Mouse (Mus musculus) limb, embryonic 11.5 days (tissue): ENCODE measurements at regions not wholly inside any gene's neighbourhood (a gene's known extent, or its start where the extent isn't known, plus 50 kb on each side); places are given as distances from the start of the nearest gene placed in this dataset.

ENCODE experiments used
- ATAC-seq: fragments of 200-750 bp; cut with Nextera tagmentation; 2 replicates; pipeline ENCODE4 v1.8.0; 2017; ENCODE audit warnings: low read depth; ENCODE audit not compliant: insufficient number of reproducible peaks, low FRiP score, low TSS enrichment
- DNase-seq: peaks from one replicate; pipeline ENCODE4 v3.0.0-alpha.2; 2015; ENCODE audit warnings: low spot score
- H3K27ac ChIP-seq: fragments of 300-500 bp; sonication (generic); replicated peaks from 2 replicates; pipeline ENCODE4 v1.5.1; 2014; ENCODE audit warnings: low read depth, mild to moderate bottlenecking, low read length
- H3K27me3 ChIP-seq: fragments of 300-500 bp; sonication (generic); 2 replicates; pipeline ENCODE4 v1.6.1; 2014; ENCODE audit warnings: mild to moderate bottlenecking, low read length, mixed read lengths; ENCODE audit not compliant: control insufficient read depth, insufficient read depth
- H3K36me3 ChIP-seq: fragments of 300-500 bp; sonication (generic); 2 replicates; pipeline ENCODE4 v1.6.1; 2014; ENCODE audit warnings: mild to moderate bottlenecking, low read length, moderate library complexity, mixed read lengths; ENCODE audit not compliant: control insufficient read depth, insufficient read depth
- H3K4me1 ChIP-seq: fragments of 300-500 bp; sonication (generic); 2 replicates; pipeline ENCODE4 v1.6.1; 2014; ENCODE audit warnings: low read length, mixed read lengths; ENCODE audit not compliant: control insufficient read depth, insufficient read depth
- H3K4me2 ChIP-seq: fragments of 300-500 bp; sonication (generic); 2 replicates; pipeline ENCODE4 v1.6.1; 2014; ENCODE audit warnings: low read depth, mild to moderate bottlenecking, moderate library complexity; ENCODE audit not compliant: severe bottlenecking
- H3K4me3 ChIP-seq: fragments of 300-500 bp; sonication (generic); 2 replicates; pipeline ENCODE4 v1.5.1; 2014; ENCODE audit warnings: low read depth, low read length
- H3K9ac ChIP-seq: fragments of 300-500 bp; sonication (generic); 2 replicates; pipeline ENCODE4 v1.6.1; 2014; ENCODE audit warnings: mild to moderate bottlenecking, low read length
- H3K9me3 ChIP-seq: fragments of 300-500 bp; sonication (generic); 2 replicates; pipeline ENCODE4 v1.6.1; 2016; ENCODE audit warnings: low read length; ENCODE audit not compliant: control insufficient read depth
- WGBS: fragments of 180-500 bp; shearing (Covaris S2); extraction: QIAGEN DNeasy Blood & Tissue Kit; methylation state at CpG from one replicate; pipeline ENCODE4 v1.1.7; 2014; 5-methylcytosine and 5-hydroxymethylcytosine counted together

DNA sequence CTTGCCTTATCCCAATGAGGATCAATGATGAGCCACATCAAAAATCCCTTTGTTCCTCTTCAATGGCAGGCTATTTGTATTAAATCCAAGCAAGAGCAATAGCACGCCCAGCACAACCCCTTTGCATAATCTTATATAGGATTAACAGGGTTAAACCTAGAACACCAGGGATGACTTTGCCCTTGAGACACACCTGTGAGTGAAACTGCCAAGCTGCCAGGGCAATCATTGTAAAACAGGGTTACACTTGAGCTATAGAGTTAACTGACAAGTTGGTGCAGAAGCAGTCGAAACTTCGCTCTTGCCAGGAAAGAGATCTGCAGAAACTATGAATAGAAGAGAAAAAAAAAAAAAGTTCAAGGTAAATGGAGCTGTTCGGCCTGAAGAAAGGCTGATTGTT is 167.6 kb downstream of the Klf6 start:
- Histone ChIP-seq H3K4me1 (peaks cover 4% of the 10 kb centered on the region; the same call in 1 of the 2 replicates), H3K9me3 (no peaks in the 10 kb centered on the region), H3K4me2 (no peak overlapping the region), H3K27ac (no peak overlapping the region), H3K4me3 (no peak overlapping the region), H3K27me3 (no peaks in the 10 kb centered on the region), H3K9ac (no peak overlapping the region), H3K36me3 (no peaks in the 10 kb centered on the region)
- WGBS, result 64% methylated on average over 4 of the region's 4 CpGs
- DNase-seq (no peak), ATAC-seq (no peak)

DNA sequence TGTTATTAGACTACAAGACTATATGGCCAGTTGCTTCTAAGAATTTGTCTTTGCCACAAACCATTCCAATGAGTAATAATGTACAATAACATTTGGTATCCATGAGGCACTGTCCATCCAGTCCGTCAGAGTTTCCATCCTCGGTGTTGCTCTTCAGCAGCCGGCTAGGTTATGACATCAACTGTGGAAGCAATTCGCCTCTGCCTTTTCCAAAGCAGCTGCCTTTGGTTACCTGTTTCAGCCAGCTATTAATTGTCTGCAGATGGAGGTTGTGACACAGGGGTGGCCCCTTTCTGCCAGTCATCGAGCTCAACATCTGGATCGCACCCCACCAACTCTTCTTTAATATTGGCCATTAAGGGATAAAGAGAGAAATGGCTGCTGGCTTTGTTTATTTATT is 168.2 kb downstream of the Klf6 start:
- no peak overlapping the region for H3K9ac ChIP-seq
- DNase-seq (peak; percentile 67), ATAC-seq (peak; percentile 67; the same call in 1 of the 2 replicates)
- H3K27ac ChIP-seq, result no peak overlapping the region
- WGBS, result 17% methylated on average over 6 of the region's 6 CpGs
- peaks cover 4% of the 10 kb centered on the region; the same call in 1 of the 2 replicates for H3K4me1 ChIP-seq
- H3K36me3 ChIP-seq, result no peaks in the 10 kb centered on the region
- no peaks in the 10 kb centered on the region for H3K27me3 ChIP-seq
- no peaks in the 10 kb centered on the region for H3K9me3 ChIP-seq
- no peak overlapping the region for H3K4me2 ChIP-seq
- no peak overlapping the region for H3K4me3 ChIP-seq

DNA sequence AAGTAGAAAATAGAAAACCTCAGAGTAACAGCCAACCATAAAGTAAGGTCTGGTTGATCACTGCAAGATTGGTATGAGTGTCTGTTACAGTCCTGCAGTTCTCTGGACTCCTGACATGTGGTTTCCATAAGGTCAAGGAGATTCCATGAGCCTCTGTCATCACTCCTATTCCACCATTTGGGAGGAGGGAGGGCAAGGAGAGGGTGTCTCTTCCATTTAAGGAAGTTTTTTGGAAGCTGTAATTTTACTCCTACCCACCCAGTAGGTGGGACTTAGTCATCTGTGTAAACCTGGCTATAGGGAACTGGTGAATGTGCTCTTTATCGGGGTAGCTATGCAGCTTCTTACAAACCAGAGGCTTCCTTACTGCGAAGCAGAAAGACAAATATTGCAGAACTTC is 168.8 kb downstream of the Klf6 start:
- WGBS, result 53% methylated on average over 2 of the region's 2 CpGs
- no peak overlapping the region for H3K4me2 ChIP-seq
- peak; percentile 79 for ATAC-seq
- H3K9ac ChIP-seq, result no peak overlapping the region
- no peaks in the 10 kb centered on the region for H3K27me3 ChIP-seq
- DNase-seq, result peak; percentile 35
- no peak overlapping the region for H3K4me3 ChIP-seq
- no peaks in the 10 kb centered on the region for H3K9me3 ChIP-seq
- no peak overlapping the region for H3K27ac ChIP-seq
- H3K4me1 ChIP-seq, result peaks cover 4% of the 10 kb centered on the region; the same call in 1 of the 2 replicates
- no peaks in the 10 kb centered on the region for H3K36me3 ChIP-seq

DNA sequence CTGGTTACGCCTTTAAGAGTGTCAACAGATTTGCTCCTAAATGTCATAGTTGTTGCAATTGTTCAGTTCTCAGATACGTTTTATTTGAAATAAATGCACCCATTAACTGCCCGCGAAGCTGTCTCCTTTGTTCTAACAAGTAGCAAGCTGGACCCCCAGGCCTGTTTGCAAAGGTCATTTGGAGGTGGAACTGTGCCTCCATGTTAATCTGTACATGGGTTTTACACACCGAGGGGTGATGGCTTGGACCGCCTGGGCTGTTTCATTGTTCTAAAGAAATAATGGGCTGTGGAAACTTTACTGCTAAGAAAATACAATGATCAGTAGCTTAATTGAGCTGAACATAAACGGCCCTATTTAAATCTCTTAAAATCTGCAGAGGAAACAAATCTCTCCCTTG is 178.8 kb downstream of the Klf6 start:
- Histone ChIP-seq H3K9me3 (no peaks in the 10 kb centered on the region), H3K4me3 (no peak overlapping the region), H3K9ac (no peak overlapping the region), H3K27me3 (no peaks in the 10 kb centered on the region), H3K36me3 (no peaks in the 10 kb centered on the region), H3K4me2 (no peak overlapping the region), H3K4me1 (no peaks in the 10 kb centered on the region), H3K27ac (no peak overlapping the region)
- no peak for ATAC-seq
- DNase-seq, result no peak
- 62% methylated on average over 7 of the region's 7 CpGs for WGBS

DNA sequence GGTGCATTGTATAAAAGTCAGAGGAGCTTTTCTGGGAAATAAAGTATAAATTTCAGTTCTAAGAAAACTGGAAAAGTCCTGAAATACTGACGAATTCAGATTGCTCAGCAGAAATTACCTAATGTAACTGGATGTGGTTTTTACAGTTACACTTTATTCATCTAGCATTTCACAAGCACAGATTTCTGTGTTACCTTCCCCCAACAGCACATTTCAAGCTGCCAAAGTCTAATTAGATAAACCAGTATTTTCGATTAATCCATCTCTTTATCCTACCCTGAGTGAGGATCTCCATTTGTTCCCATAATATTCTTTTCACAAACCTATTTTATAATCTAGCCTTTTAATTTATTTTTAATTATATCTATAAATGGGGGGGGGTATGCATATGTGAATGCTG is 179.4 kb downstream of the Klf6 start:
- no peaks in the 10 kb centered on the region for H3K4me1 ChIP-seq
- no peak overlapping the region for H3K4me3 ChIP-seq
- H3K36me3 ChIP-seq, result no peaks in the 10 kb centered on the region
- WGBS, result 88% methylated on average over 2 of the region's 2 CpGs
- H3K27ac ChIP-seq, result no peak overlapping the region
- DNase-seq (no peak), ATAC-seq (no peak)
- no peaks in the 10 kb centered on the region for H3K27me3 ChIP-seq
- H3K9ac ChIP-seq, result no peak overlapping the region
- H3K4me2 ChIP-seq, result no peak overlapping the region
- H3K9me3 ChIP-seq, result no peaks in the 10 kb centered on the region

DNA sequence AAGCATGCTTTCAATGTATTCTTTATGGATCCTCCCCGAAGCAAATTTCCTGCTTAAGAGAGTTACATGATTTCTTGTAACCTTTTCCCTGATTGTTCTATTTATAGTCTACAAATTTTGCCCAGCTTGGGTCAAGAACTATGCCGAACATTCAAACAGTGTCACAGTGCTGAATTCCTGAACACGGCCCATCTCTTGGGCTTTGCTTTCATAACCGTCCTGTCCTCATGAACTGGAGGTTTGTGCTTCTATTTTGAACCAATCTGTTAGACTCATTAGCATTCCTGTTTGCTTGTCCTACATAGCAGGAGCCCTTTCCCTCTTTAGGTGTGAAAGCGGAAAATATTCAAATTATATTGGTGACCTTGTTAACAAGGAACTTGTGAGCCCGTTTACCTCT is 181.2 kb downstream of the Klf6 start:
- WGBS, result 83% methylated on average over 6 of the region's 6 CpGs
- H3K27me3 ChIP-seq, result no peaks in the 10 kb centered on the region
- H3K4me3 ChIP-seq, result no peak overlapping the region
- H3K9ac ChIP-seq, result no peak overlapping the region
- ATAC-seq (no peak), DNase-seq (no peak)
- no peak overlapping the region for H3K4me2 ChIP-seq
- no peaks in the 10 kb centered on the region for H3K9me3 ChIP-seq
- no peaks in the 10 kb centered on the region for H3K36me3 ChIP-seq
- H3K27ac ChIP-seq, result no peak overlapping the region
- H3K4me1 ChIP-seq, result no peaks in the 10 kb centered on the region

DNA sequence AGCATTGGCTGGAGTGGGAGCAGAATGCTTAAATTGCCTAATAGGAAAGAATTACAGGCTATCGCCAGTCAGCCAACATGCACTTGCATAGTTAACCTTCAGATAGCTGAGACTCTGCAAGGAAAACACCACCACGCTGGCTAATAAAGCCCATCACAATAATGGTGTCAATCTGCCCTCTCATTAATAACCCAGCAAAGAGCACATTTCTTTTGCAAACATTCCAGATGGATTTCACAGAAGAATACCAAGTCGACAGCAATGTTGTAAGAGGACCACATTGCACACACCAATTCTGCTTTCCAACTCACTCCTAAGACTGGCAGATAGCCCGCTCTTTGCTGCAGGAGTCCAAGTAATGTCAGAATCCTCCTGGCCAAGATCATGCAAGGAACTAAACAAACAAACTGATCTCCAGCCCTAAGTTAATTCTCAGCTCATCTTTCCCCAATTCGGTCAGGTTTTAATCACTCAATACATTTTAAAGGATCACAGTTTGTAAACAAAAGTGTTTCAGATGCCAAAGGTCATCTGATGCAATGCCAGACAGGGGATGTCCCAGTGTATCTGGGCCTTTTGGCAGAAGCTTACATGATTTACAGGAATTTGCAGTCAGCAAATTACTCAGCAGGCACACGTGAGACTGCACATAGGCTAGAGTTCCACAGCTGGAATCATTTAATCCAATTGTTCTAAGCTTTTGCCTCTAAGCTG is 198.4 kb downstream of the Klf6 start:
- Histone ChIP-seq H3K9ac (no peak overlapping the region), H3K36me3 (no peaks in the 10 kb centered on the region), H3K9me3 (no peaks in the 10 kb centered on the region), H3K4me1 (peaks cover 5% of the 10 kb centered on the region; the same call in 1 of the 2 replicates), H3K4me2 (no peak overlapping the region), H3K4me3 (no peak overlapping the region), H3K27ac (no peak overlapping the region), H3K27me3 (no peaks in the 10 kb centered on the region)
- WGBS, result 21% methylated on average over 6 of the region's 6 CpGs
- ATAC-seq, result peak; percentile 44; the same call in 1 of the 2 replicates
- DNase-seq, result peak; percentile 49

DNA sequence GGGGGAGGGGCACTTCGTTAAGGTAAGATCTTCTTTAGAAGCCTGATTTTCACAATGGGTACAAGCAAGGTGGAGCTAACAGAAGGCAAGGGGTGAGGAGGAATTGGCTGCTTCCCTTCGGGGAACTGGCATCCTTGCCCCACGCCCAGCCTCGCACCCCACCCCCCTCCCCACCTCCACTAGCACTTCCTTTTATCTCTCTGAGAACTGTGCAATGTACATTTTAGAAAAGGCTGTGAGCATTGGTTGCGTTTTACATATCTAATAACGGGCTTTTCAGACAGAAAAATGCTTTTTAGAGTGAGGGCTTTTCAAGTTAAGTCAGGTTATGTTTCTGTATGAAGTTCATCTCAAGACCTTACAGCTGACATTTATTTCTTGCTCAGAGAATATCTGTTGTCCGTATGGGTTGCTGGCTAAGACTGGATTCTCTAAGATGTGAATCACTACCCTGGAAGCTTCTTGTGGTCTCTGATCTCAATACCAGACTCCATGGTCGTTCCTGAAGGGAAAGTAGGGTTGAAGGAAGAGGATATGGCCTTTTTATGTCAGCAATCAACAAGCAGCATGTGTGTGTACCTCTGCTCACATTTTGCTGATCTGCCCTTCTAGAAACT is 199.1 kb downstream of the Klf6 start:
- no peaks in the 10 kb centered on the region for H3K36me3 ChIP-seq
- 33% methylated on average over 8 of the region's 8 CpGs for WGBS
- no peaks in the 10 kb centered on the region for H3K9me3 ChIP-seq
- no peak overlapping the region for H3K9ac ChIP-seq
- H3K4me1 ChIP-seq, result peaks cover 5% of the 10 kb centered on the region; the same call in 1 of the 2 replicates
- ATAC-seq (no peak), DNase-seq (no peak)
- H3K4me2 ChIP-seq, result no peak overlapping the region
- no peak overlapping the region for H3K4me3 ChIP-seq
- no peaks in the 10 kb centered on the region for H3K27me3 ChIP-seq
- H3K27ac ChIP-seq, result no peak overlapping the region
